Mouse (Mus musculus): ENCODE measurements around the gene Ggcx.
"Not testable (repeated sequence)": the region's sequence is repeated elsewhere in the genome, so short reads cannot be mapped to it uniquely, and the experiment has no call there.

- not testable (repeated sequence) for TF ChIP-seq POLR2A (IDR thresholded peaks at IDR 0.05; ENCODE audit: borderline replicate concordance, extremely low read depth, insufficient read depth, insufficient read length, poor library complexity, severe bottlenecking); CTCF (IDR thresholded peaks at IDR 0.05; ENCODE audit: borderline replicate concordance, extremely low read depth, insufficient read depth, insufficient read length)
These were observed 48.6 kb downstream of the Ggcx start for GRCm38 (mm10) chr6:72462550-72463257.
